Mouse (Mus musculus) mature B cell (primary cell): Measurements from ENCODE around the gene Olfr1218.
"Not testable (repeated sequence)": the region's sequence is repeated elsewhere in the genome, so short reads cannot be mapped to it uniquely, and the experiment has no call there.

Source experiments
- in situ Hi-C: fragments of 300-500 bp; cut with MboI; formaldehyde crosslinking; loops from 2 replicates; pipeline ENCODE4 v1.14.3; 2019

Olfr1218 gene

GRCm38 (mm10) chr2:89061087-89061486, at the start of gene Olfr1218:
Gene Olfr1218 (minus strand): TSS chr2:89061187.
- in situ Hi-C loops: no loop called here

- in situ Hi-C loops: no loop called here
These were observed 45.7 kb upstream of the Olfr1218 start, which contains the start of gene Olfr1220 for GRCm38 (mm10) chr2:89106735-89107134. Gene Olfr1220 (minus strand): TSS chr2:89106835.

- in situ Hi-C loops: no loop called here
These were observed 44.7 kb upstream of the Olfr1218 start for GRCm38 (mm10) chr2:89105651-89106050.

GRCm38 (mm10) chr2:89093848-89094247, 32.9 kb upstream of the Olfr1218 start:
- in situ Hi-C loops: no loop called here

- in situ Hi-C loops: no loop called here
These were observed 22.4 kb upstream of the Olfr1218 start, which contains the start of gene Olfr1219 for GRCm38 (mm10) chr2:89083413-89083812. Gene Olfr1219 (minus strand): TSS chr2:89083513.

- in situ Hi-C loops: no loop called here
These were observed 20.5 kb upstream of the Olfr1218 start for GRCm38 (mm10) chr2:89081487-89081886.

GRCm38 (mm10) chr2:89031965-89032364, 29.0 kb downstream of the Olfr1218 start, which contains the start of gene Olfr1217:
Gene Olfr1217 (minus strand): TSS chr2:89032065.
- in situ Hi-C loops: no loop called here

- in situ Hi-C loops: not testable (repeated sequence)
These were observed 39.6 kb downstream of the Olfr1218 start for GRCm38 (mm10) chr2:89021436-89021835.

- in situ Hi-C loops: no loop called here
These were observed 42.7 kb downstream of the Olfr1218 start, which contains the start of gene Olfr1216 for GRCm38 (mm10) chr2:89018240-89018639. Gene Olfr1216 (minus strand): TSS chr2:89018340.

- in situ Hi-C loops: no loop called here
These were observed 54.1 kb downstream of the Olfr1218 start, which contains the start of gene Olfr1215 for GRCm38 (mm10) chr2:89006873-89007272. Gene Olfr1215 (minus strand): TSS chr2:89006973.
